Mouse (Mus musculus): ENCODE results near the gene Olfr699. TPM values are rescaled to one million over a fixed set of nuclear protein-coding genes. Genes with fewer than 3 reads are reported as not detected.

The Olfr699 gene
- polyA plus RNA-seq (2014; fragmentation: Illumina TruSeq; extraction: RNeasy Lipid Tissue Mini Kit (QIAGEN cat#74804); ENCODE audit: low replicate concordance): not detected

GRCm38 (mm10) chr7:106793098-106793497 is at the start of gene Olfr699:
Gene Olfr699, minus strand, starts transcription at chr7:106793198.

DNA sequence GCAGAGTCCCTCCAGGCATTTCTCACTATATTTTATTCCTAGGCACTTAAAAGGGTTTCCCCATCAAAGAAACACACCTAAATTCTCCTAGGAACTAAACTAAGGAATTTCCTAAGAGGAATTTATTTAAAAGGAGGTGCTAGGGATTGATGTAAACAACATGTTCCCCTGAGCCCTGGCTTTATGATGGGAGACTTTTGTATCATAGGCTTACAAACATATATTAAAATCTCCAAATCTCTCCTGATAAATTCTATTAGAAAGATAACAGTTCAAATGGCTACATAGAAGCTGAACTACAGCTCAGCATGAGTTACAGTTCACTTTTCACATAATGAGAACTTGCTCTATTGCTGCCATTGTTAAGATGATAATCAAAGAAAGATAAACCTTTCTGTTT is 40.8 kb upstream of the Olfr699 start, which contains the start of gene Olfr702:
Olfr702 (minus strand) TSS at position 101 of the 400 bp plus-strand sequence.

GRCm38 (mm10) chr7:106813829-106814228 is 20.8 kb upstream of the Olfr699 start, which contains the start of gene Olfr701:
Gene Olfr701, plus strand, starts transcription at chr7:106814129.

DNA sequence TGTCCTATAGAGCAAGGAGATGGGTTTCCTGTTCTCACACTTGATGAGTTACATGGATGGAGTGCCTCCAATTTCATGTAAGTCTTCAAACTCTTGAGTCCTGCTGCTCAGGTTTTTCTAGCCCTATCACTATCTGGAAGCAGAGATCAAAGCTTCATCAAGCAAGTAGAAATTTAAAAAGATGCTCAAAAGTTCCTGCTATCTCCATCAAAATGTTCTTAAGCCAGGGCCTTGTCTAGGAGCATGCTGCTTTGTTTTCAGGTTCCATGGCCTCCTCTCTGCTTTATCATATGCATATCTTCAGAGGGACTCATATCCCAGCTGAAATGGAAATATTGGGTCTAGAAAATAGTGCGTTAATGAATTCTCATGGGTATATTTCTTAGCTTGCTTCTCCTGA is 15.7 kb upstream of the Olfr699 start, which contains the start of gene Olfr700:
Olfr700 (minus strand) TSS at position 101 of the 400 bp plus-strand sequence.

GRCm38 (mm10) chr7:106755297-106755696 is 37.7 kb downstream of the Olfr699 start, which contains the start of gene Olfr698:
Gene Olfr698, minus strand, starts transcription at chr7:106755397.

DNA sequence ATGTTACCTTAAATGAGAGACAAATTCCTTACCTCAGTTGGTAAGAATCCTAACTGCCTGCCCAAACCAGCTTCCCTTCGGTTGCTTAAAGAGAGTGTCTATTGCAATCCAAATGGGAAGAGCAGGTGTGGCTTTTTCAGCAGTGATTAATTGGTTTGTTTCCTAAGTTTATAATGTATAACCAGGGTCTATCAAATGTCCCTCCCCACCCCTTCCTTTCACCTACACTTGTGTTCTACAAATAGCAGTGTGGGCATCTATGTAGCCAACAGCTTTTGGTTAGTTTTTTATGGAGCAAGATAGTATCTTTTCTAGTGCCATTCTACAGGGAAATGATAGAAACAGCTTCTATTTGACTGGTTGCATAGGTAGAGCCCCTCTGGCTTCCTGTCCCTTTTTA is 50.7 kb downstream of the Olfr699 start, which contains the start of gene Olfr697:
Olfr697 (minus strand) TSS at position 101 of the 400 bp plus-strand sequence.

Other genes with a start within 250 kb of the Olfr699 start
- not detected for gene Olfr693, start 112.6 kb downstream of the Olfr699 start, polyA plus RNA-seq (2014; fragmentation: Illumina TruSeq; extraction: RNeasy Lipid Tissue Mini Kit (QIAGEN cat#74804); ENCODE audit: low replicate concordance)
- not detected for gene Olfr694, start 101.4 kb downstream of the Olfr699 start, polyA plus RNA-seq (2014; fragmentation: Illumina TruSeq; extraction: RNeasy Lipid Tissue Mini Kit (QIAGEN cat#74804); ENCODE audit: low replicate concordance)
- not detected for gene Olfr695, start 76.8 kb downstream of the Olfr699 start, polyA plus RNA-seq (2014; fragmentation: Illumina TruSeq; extraction: RNeasy Lipid Tissue Mini Kit (QIAGEN cat#74804); ENCODE audit: low replicate concordance)
- gene Olfr697, start 50.8 kb downstream of the Olfr699 start, polyA plus RNA-seq (2014; fragmentation: Illumina TruSeq; extraction: RNeasy Lipid Tissue Mini Kit (QIAGEN cat#74804); ENCODE audit: low replicate concordance): not detected
- gene Olfr698, start 37.8 kb downstream of the Olfr699 start, polyA plus RNA-seq (2014; fragmentation: Illumina TruSeq; extraction: RNeasy Lipid Tissue Mini Kit (QIAGEN cat#74804); ENCODE audit: low replicate concordance): not detected
- gene Olfr700, start 15.6 kb upstream of the Olfr699 start, polyA plus RNA-seq (2014; fragmentation: Illumina TruSeq; extraction: RNeasy Lipid Tissue Mini Kit (QIAGEN cat#74804); ENCODE audit: low replicate concordance): not detected
- not detected for gene Olfr701, start 20.9 kb upstream of the Olfr699 start, polyA plus RNA-seq (2014; fragmentation: Illumina TruSeq; extraction: RNeasy Lipid Tissue Mini Kit (QIAGEN cat#74804); ENCODE audit: low replicate concordance)
- not detected for gene Olfr702, start 40.7 kb upstream of the Olfr699 start, polyA plus RNA-seq (2014; fragmentation: Illumina TruSeq; extraction: RNeasy Lipid Tissue Mini Kit (QIAGEN cat#74804); ENCODE audit: low replicate concordance)
- not detected for gene Olfr703, start 50.2 kb upstream of the Olfr699 start, polyA plus RNA-seq (2014; fragmentation: Illumina TruSeq; extraction: RNeasy Lipid Tissue Mini Kit (QIAGEN cat#74804); ENCODE audit: low replicate concordance)
- not detected for gene Olfr704, start 70.0 kb upstream of the Olfr699 start, polyA plus RNA-seq (2014; fragmentation: Illumina TruSeq; extraction: RNeasy Lipid Tissue Mini Kit (QIAGEN cat#74804); ENCODE audit: low replicate concordance)
- gene Olfr705, start 83.7 kb upstream of the Olfr699 start, polyA plus RNA-seq (2014; fragmentation: Illumina TruSeq; extraction: RNeasy Lipid Tissue Mini Kit (QIAGEN cat#74804); ENCODE audit: low replicate concordance): not detected
- gene Olfr706, start 95.0 kb upstream of the Olfr699 start, polyA plus RNA-seq (2014; fragmentation: Illumina TruSeq; extraction: RNeasy Lipid Tissue Mini Kit (QIAGEN cat#74804); ENCODE audit: low replicate concordance): not detected
- gene Olfr707, start 108.0 kb upstream of the Olfr699 start, polyA plus RNA-seq (2014; fragmentation: Illumina TruSeq; extraction: RNeasy Lipid Tissue Mini Kit (QIAGEN cat#74804); ENCODE audit: low replicate concordance): not detected
- gene Olfr1532-ps1, start 114.8 kb upstream of the Olfr699 start, polyA plus RNA-seq (2014; fragmentation: Illumina TruSeq; extraction: RNeasy Lipid Tissue Mini Kit (QIAGEN cat#74804); ENCODE audit: low replicate concordance): 0.45 TPM
- gene Olfr709-ps1, start 139.0 kb upstream of the Olfr699 start, polyA plus RNA-seq (2014; fragmentation: Illumina TruSeq; extraction: RNeasy Lipid Tissue Mini Kit (QIAGEN cat#74804); ENCODE audit: low replicate concordance): not detected
- gene Olfr710, start 155.1 kb upstream of the Olfr699 start, polyA plus RNA-seq (2014; fragmentation: Illumina TruSeq; extraction: RNeasy Lipid Tissue Mini Kit (QIAGEN cat#74804); ENCODE audit: low replicate concordance): not detected
- not detected for gene Olfr6, start 170.7 kb upstream of the Olfr699 start, polyA plus RNA-seq (2014; fragmentation: Illumina TruSeq; extraction: RNeasy Lipid Tissue Mini Kit (QIAGEN cat#74804); ENCODE audit: low replicate concordance)
- gene Olfr711, start 182.3 kb upstream of the Olfr699 start, polyA plus RNA-seq (2014; fragmentation: Illumina TruSeq; extraction: RNeasy Lipid Tissue Mini Kit (QIAGEN cat#74804); ENCODE audit: low replicate concordance): not detected
- gene Olfr2, start 212.9 kb upstream of the Olfr699 start, polyA plus RNA-seq (2014; fragmentation: Illumina TruSeq; extraction: RNeasy Lipid Tissue Mini Kit (QIAGEN cat#74804); ENCODE audit: low replicate concordance): not detected
- 0.19 TPM for gene Olfr713, start 238.0 kb upstream of the Olfr699 start, polyA plus RNA-seq (2014; fragmentation: Illumina TruSeq; extraction: RNeasy Lipid Tissue Mini Kit (QIAGEN cat#74804); ENCODE audit: low replicate concordance)

All from small intestine, adult 10 weeks (tissue).